Mouse (Mus musculus) testis, postnatal 10 days (tissue): ENCODE measurements around the gene Pcyox1.
"Not testable (repeated sequence)": the region's sequence is repeated elsewhere in the genome, so short reads cannot be mapped to it uniquely, and the experiment has no call there.

Source experiments
- DNase-seq: peaks from one replicate; pipeline ENCODE4 v3.0.0; 2021; ENCODE audit warnings: low spot score

Pcyox1 gene

DNA sequence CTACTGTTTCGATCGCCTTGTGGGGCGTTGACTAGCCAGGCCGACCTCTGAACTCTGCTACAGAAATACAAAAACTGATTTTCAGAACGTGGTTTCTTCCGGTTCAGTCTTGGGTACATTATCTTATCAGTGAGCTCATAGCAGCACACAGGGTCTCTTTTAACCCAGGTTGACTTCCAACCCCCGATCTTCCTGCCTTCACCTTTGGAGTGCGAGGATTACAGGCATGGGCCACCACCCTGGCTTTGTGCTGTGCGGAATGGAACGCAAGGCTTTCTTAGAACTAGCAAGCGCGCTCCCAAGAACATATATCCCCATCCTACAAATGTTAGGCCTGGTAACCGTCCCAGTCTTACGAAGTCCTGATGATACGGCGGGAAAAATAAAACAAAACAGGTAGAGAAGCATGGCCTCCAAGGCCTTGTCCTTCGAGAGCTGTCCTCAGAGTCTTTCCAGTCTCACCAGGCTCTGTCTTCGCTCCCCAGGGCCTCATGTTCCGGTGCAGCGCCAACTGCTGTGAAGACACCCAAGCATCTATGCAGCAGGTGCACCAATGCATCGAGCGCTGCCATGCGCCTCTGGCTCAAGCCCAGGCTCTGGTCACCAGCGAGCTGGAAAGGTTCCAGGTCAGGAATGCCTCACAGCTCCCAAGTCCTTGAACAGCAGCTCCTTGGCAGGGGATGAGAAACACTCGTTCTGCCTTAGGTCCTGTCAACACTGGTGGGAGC is 30.7 kb downstream of the Pcyox1 start:
- DNase-seq = peak; percentile 74

DNA sequence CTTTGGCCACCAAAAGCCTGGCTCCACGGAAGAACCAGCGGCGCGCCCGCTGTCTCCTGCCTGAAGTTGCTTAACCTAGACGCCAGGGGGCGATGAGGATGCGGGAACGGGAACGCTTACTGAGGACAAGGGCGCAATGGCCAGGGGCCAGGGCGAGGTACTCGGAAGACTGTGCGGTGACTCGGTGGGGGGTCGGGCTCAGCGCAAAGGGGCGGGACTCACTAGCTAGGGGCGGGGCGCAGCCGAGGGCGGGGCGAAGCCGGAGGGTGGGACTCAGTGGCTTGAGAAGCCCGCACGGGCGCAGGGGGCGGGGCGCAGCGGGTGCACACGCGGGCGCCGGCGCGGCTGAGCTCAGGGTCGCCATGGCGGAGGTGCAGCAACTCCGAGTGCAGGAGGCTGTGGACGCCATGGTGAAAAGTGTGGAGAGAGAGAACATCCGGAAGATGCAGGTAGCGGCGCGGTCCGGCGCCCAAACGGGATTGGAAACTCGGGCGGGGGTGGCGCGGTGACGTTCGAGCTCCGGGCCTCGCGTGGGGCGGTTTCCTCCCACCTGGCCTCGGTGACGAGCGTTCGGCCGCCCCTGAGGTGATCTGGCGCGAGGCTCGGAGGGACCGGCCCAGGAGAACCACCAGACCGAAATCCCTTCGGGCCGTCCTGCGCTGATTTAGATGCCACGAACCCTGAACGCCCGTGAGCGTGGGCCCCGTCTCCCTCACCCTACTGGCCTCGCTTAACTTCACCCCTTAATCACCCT is 31.4 kb downstream of the Pcyox1 start, which contains the start of gene Fam136a:
Gene Fam136a (plus strand): TSS at position 276 of the 754 bp plus-strand sequence.
- DNase-seq = peak; percentile 97

DNA sequence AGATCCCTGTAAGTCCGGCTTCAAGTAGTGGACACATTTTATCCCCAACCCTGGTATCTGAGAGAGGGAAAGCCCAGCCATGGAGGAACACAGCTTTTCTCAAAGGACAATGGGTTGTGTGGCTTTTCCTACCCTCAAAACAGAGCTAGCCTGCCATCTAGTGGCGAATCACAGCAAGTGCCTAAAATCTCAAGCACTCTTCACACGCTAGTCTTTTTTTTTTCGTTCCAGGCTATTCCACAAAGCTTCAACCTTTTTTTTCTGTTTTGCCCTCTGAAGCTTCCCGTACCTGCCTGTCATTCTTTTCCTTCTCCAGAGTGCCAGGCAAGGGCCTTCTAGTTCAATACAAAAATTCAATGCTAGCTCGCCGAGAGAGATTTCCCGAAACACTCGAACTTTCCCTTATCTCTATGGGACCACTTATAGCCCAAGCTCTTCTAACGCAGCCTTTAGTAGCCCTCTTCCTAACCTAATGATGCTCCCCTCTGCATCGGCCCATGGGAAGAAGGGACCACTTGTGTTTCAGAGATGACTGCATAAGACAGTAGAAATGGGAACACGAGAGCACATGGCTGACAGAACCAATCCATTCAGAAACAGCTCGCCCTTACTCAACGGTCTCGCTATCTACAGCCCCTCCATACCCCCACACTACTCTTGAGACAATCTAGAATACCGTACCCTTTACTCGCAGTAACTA is 32.4 kb downstream of the Pcyox1 start:
- DNase-seq = peak; percentile 86

DNA sequence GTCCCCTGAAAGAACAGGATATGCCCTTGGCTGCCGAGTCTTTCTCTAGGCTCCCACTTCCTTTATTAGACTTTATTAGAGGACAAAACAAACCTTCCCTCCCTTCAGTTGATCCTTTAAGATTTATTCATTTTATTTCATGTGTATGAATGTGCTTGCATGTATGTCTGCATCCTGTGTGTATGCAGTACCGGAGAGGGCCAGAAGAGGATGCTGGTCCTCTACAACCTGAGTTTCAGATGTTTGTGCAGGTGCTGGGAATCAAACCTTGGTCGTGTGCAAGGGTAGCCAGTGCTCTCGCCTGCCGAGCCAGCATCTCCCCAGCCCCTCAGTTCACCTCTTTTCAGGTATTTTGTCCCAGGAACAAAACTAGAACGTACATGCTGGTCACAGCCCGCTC is 35.6 kb downstream of the Pcyox1 start:
- no peak for DNase-seq

DNA sequence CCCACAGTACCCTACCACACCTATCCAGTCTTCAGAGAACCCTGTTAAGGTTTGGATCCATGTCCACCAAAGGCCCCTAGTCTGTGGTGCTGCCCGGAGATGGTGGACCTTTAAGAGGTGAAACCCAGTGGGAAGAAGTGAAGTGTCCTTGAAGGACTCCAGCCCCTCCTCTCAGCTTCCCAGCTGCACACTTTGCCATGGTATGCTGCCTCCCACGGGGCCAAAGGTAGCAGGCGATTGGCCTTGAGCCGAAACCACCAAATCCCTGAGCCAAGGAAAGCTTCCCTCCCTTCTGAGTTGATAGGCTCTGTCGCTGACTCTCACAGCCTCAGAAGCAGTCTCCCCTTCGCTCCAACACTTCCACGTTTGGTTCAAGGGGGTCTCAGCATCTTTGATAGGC is 36.3 kb downstream of the Pcyox1 start:
- peak; percentile 62 for DNase-seq

DNA sequence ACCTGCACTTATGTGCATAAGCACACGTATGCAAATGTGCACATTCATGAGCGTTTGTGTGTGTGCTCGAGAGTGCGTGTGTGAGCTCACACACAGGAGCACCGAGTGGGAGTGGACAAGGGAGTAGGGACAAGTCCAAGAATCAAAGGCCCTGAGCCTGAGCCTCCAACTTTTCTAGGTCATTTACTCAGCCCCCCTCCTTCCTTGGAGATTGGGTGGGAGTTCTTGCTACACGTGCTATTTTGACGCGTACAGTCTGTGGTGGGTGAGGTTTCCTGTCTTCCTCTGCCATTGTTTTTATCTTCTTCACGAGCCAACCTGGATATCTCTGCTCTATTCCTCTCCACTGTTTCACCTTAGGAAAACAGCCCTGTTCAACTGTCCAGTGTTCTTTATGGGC is 40.0 kb downstream of the Pcyox1 start:
- DNase-seq = no peak

DNA sequence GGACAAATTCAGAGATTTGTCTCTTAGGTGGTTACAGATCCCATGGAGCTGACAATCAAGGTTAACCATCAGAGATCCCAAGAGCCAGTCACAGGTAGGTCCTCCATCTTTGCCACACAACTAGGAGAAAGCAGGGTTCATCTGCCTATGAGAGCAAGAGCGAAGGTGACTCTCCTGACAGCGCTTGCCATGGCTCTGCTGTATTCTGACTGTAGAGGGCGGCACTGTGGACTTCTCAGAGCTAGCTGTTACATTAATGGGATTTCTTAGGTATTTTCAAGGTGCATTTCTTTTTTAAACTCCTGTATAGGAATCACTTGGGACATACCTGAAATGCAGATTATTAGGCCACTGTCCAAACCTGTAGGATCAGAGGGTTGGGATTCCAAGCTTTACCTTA is 42.0 kb downstream of the Pcyox1 start:
- no peak for DNase-seq

DNA sequence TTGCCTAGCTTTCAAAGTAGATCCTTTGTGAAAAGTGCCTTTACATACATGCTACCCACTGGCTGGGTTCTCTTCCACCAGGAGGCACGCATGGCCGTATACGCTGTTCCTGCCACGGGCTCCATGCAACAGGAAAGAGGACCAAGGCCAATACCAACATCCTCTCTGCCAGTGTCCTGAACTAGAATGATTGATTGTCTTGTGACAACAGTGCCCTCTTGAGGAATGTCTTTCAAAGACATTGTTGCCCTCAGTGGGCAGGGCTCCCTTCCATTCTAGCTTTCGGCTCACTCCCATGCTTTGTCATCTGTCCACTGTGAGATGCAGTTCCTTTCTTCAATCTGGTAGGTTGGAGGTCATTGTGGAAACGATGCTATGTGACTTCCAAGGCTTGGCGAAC is 47.7 kb downstream of the Pcyox1 start:
- no peak for DNase-seq

DNA sequence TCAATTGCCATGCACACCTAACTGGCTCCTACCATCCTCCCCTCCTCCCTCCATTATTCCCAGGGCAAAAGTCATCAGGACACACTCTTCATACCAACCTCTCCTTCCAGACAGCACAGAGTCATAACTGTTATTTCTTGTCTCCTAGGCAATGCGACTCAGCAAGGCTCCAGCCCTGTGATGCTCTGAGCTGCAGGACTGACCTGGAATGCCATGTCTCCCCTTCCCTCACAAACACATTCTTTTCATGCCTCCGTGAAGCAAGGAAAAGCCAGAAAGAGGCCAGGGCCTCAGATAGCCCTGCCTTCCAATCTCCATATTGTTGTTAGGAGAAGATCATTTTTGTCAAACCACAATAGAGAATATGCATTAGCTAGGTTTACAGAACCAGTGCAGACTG is 50.9 kb downstream of the Pcyox1 start:
- DNase-seq = no peak

DNA sequence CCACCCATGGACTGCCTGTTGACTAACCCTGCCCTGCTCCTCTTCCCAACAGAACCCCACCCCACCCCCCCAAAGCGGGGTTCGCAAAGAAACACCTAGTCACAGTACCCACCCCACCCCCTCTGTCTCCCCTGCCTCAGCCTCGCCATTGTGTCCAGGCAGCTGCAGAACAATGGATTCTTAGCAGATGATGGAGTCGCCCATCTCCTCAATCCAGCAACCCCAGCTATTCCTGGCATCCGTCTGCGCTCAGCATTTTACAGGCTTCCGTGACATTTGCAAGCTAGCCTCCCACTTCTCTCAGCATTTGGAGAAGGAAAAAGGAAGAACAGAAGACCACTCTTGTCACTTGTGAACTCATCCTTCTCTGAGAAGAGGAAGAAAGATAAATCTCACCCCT is 53.3 kb downstream of the Pcyox1 start:
- no peak for DNase-seq

DNA sequence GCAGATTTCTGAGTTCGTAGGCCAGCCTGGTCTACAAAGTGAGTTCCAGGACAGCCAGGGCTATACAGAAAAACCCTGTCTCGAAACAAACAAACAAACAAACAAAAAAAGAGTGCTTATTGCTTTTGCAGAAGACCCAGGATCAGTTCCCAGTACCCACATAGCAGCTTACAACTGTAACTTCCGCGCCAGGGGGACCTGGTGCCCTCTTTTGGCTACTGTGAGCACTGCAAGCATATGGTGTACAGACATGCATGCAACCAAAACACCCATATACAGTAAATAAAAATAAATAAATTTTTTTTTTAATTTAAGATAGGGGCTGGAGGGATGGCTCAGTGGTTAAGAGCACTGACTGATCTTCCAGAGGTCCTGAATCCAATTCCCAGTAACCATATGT is 60.6 kb downstream of the Pcyox1 start:
- not testable (repeated sequence) for DNase-seq
